Mouse (Mus musculus) limb, embryonic 14.5 days (tissue): ENCODE data around the gene Smarce1. TPM values are rescaled to one million over a fixed set of nuclear protein-coding genes. Genes with fewer than 3 reads are reported as not detected.

Source experiments
- ATAC-seq: fragments of 200-750 bp; cut with Nextera tagmentation; 2 replicates; pipeline ENCODE4 v1.8.0; 2017; ENCODE audit warnings: low read depth, moderate number of reproducible peaks, moderate TSS enrichment; ENCODE audit not compliant: low FRiP score
- DNase-seq: peaks from one replicate; pipeline ENCODE4 v3.0.0-alpha.2; 2015; ENCODE audit warnings: low spot score
- H3K27ac ChIP-seq: fragments of 300-500 bp; sonication (generic); replicated peaks from 2 replicates; pipeline ENCODE4 v1.5.1; 2014; ENCODE audit warnings: low read depth, mild to moderate bottlenecking, low read length, moderate library complexity, mixed read lengths
- H3K27me3 ChIP-seq: fragments of 300-500 bp; sonication (generic); 2 replicates; pipeline ENCODE4 v1.6.1; 2014; ENCODE audit warnings: low read length, mixed read lengths; ENCODE audit not compliant: control insufficient read depth, insufficient read depth
- H3K36me3 ChIP-seq: fragments of 300-500 bp; sonication (generic); 2 replicates; pipeline ENCODE4 v1.6.1; 2014; ENCODE audit warnings: mild to moderate bottlenecking, low read length, moderate library complexity, mixed read lengths; ENCODE audit not compliant: control insufficient read depth, insufficient read depth
- H3K4me1 ChIP-seq: fragments of 300-500 bp; sonication (generic); 2 replicates; pipeline ENCODE4 v1.6.1; 2014; ENCODE audit warnings: antibody characterized with exemption, low read length, mixed read lengths; ENCODE audit not compliant: control insufficient read depth, insufficient read depth
- H3K4me2 ChIP-seq: fragments of 300-500 bp; sonication (generic); replicated peaks from 2 replicates; pipeline ENCODE4 v1.6.1; 2014; ENCODE audit warnings: low read depth, mild to moderate bottlenecking, low read length, moderate library complexity; ENCODE audit not compliant: severe bottlenecking
- H3K4me3 ChIP-seq: fragments of 300-500 bp; sonication (generic); replicated peaks from 2 replicates; pipeline ENCODE4 v1.5.1; 2014; ENCODE audit warnings: low read length
- H3K9ac ChIP-seq: fragments of 300-500 bp; sonication (generic); 2 replicates; pipeline ENCODE4 v1.6.1; 2014; ENCODE audit warnings: mild to moderate bottlenecking, low read depth, low read length, moderate library complexity; ENCODE audit not compliant: severe bottlenecking
- H3K9me3 ChIP-seq: fragments of 300-500 bp; sonication (generic); 2 replicates; pipeline ENCODE4 v1.6.1; 2016; ENCODE audit warnings: low read length; ENCODE audit not compliant: control insufficient read depth
- POLR2A ChIP-seq: fragments of 200-500 bp; IDR thresholded peaks from 2 replicates; pipeline ENCODE4 v1.8.0; 2012; ENCODE audit warnings: inconsistent platforms, mild to moderate bottlenecking, moderate library complexity, borderline replicate concordance; ENCODE audit not compliant: insufficient read depth, insufficient read length; ENCODE audit errors: extremely low read depth
- WGBS: fragments of 180-500 bp; shearing (Covaris S2); extraction: QIAGEN DNeasy Blood & Tissue Kit; methylation state at CpG from one replicate; pipeline ENCODE4 v1.1.7; 2014; 5-methylcytosine and 5-hydroxymethylcytosine counted together
- polyA plus RNA-seq, 2 experiments: library from polyadenylated mRNA; depleted of rRNA in 1 of 2; stranded (reverse) in 1 of 2; unstranded in 1 of 2; fragments of >200 nt; fragmentation: Nextera tagmentation in 1 of 2; extraction: Ambion mirVana in 1 of 2; gene quantifications; 2 replicates each; pipeline versions ENCODE4 v1.2.1 to v1.2.3; 2012 to 2014

The Smarce1 gene
- polyA plus RNA-seq, 2 experiments: 166 to 180 TPM

GRCm38 (mm10) chr11:99177054-99177924 is 53.5 kb downstream of the Smarce1 start:
- Histone ChIP-seq H3K9ac (no peak overlapping the region), H3K9me3 (no peaks in the 10 kb centered on the region), H3K4me3 (no peak overlapping the region), H3K27ac (no peak overlapping the region), H3K4me2 (no peak overlapping the region), H3K36me3 (no peaks in the 10 kb centered on the region), H3K4me1 (no peaks in the 10 kb centered on the region), H3K27me3 (no peaks in the 10 kb centered on the region)
- ATAC-seq: no peak
- TF ChIP-seq POLR2A: no peak
- no peak for DNase-seq
- 69% methylated on average over 5 of the region's 5 CpGs for WGBS

GRCm38 (mm10) chr11:99172002-99172401 is 58.8 kb downstream of the Smarce1 start:
- no peak for TF ChIP-seq POLR2A
- no peaks in the 10 kb centered on the region for H3K27me3 ChIP-seq
- H3K27ac ChIP-seq: no peak overlapping the region
- H3K9ac ChIP-seq: no peak overlapping the region
- H3K36me3 ChIP-seq: no peaks in the 10 kb centered on the region
- no peak overlapping the region for H3K4me2 ChIP-seq
- ATAC-seq (no peak), DNase-seq (no peak)
- H3K4me3 ChIP-seq: no peak overlapping the region
- WGBS: 76% methylated on average over 4 of the region's 4 CpGs
- H3K9me3 ChIP-seq: no peaks in the 10 kb centered on the region
- no peaks in the 10 kb centered on the region for H3K4me1 ChIP-seq

GRCm38 (mm10) chr11:99171442-99171841 is 59.4 kb downstream of the Smarce1 start:
- ATAC-seq (no peak), DNase-seq (no peak)
- WGBS: 67% methylated on average over 2 of the region's 2 CpGs
- Histone ChIP-seq H3K4me1 (no peaks in the 10 kb centered on the region), H3K9ac (no peak overlapping the region), H3K27ac (no peak overlapping the region), H3K36me3 (no peaks in the 10 kb centered on the region), H3K4me2 (no peak overlapping the region), H3K27me3 (no peaks in the 10 kb centered on the region), H3K9me3 (no peaks in the 10 kb centered on the region), H3K4me3 (no peak overlapping the region)
- TF ChIP-seq POLR2A: no peak

GRCm38 (mm10) chr11:99170547-99171267 is 60.1 kb downstream of the Smarce1 start:
- no peak overlapping the region for H3K27ac ChIP-seq

GRCm38 (mm10) chr11:99170005-99170404 is 60.8 kb downstream of the Smarce1 start:
- no peak for TF ChIP-seq POLR2A
- Histone ChIP-seq H3K27me3 (no peaks in the 10 kb centered on the region), H3K27ac (no peak overlapping the region), H3K4me2 (no peak overlapping the region), H3K9ac (no peak overlapping the region), H3K4me1 (no peaks in the 10 kb centered on the region), H3K36me3 (no peaks in the 10 kb centered on the region), H3K4me3 (no peak overlapping the region), H3K9me3 (no peaks in the 10 kb centered on the region)
- WGBS: 90% methylated on average over 6 of the region's 6 CpGs
- ATAC-seq (no peak), DNase-seq (no peak)

More at GRCm38 (mm10) chr11:99170547-99171267, 60.1 kb downstream of the Smarce1 start:
- Histone ChIP-seq H3K9me3 (no peaks in the 10 kb centered on the region), H3K4me3 (no peak overlapping the region), H3K4me1 (no peaks in the 10 kb centered on the region), H3K36me3 (no peaks in the 10 kb centered on the region), H3K27me3 (no peaks in the 10 kb centered on the region), H3K9ac (no peak overlapping the region), H3K4me2 (no peak overlapping the region)
- DNase-seq (no peak), ATAC-seq (no peak)
- TF ChIP-seq POLR2A: no peak
- 66% methylated on average over 12 of the region's 12 CpGs for WGBS
